Mouse (Mus musculus): Measurements from ENCODE around the gene Socs2.
A peak's percentile ranks its signal among the peaks of the same experiment; 100 is the strongest.

DNA sequence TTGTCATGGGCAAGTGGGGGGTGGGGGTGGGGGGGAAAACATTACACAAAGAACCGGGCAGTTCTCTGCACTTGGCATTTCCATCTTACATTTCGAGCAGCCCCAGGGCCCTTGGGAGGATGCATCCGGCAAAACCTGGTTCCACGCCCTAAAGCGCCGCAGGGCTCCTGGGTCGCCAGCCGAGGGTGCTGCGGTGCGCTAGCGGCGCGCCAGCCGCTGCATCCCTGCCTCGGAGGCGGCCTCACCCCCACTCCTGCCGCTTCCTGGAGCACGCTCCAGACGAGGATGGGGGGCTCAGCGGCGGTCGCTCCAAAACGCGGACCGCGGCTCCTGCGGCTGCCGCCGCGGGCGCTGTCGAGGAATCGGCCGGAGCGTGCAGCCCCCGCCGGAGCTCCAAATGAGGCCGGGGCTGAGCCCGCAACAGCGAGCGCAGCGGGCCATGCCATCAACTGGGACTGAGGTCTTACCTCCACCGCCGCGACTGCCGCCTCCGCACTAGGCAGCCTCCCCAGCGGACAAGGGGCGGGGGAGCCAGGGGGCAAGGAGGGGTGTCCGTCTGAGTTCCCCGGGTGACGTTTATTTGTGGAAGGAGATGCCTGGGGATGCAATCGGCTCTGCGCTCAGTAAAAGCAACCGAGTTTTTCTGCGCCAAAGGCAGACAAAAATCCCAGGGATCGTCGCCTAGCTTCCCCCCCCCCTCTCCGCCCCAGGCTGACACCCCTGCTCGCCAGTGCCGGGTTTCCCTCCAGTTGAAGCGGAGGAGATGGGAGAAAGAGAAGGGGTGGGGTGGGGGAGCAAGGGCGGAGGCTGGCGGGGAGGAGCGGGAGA is 1.2 kb downstream of the Socs2 start:
- no peak for TF ChIP-seq MYC (IDR thresholded peaks at IDR 0.05; ENCODE audit: low read depth, low read length)
- 0 out of 6 replicates have a peak, but pooled peaks of 1 of the 3 experiments have one; percentile 14 for TF ChIP-seq CTCF (IDR thresholded peaks at IDR 0.05 in 2 of 3, conservative IDR thresholded peaks at IDR 0.05 in 1 of 3; ENCODE audit: control insufficient read depth in 1 of 3, insufficient read depth in 1 of 3, low read depth in 2 of 3, low read length in 3 of 3, poor library complexity in 1 of 3, severe bottlenecking in 1 of 3)
- TF ChIP-seq POLR2A (IDR thresholded peaks at IDR 0.05; ENCODE audit: control insufficient read depth in 1 of 2, insufficient read depth in 1 of 2, low read depth in 1 of 2, low read length in 2 of 2, poor library complexity in 1 of 2) = no peak; a peak in 1 of 4 replicates
- no peak for TF ChIP-seq ZMIZ1 (IDR thresholded peaks at IDR 0.05; ENCODE audit: low read depth, low read length)
- TF ChIP-seq ZNF384 (IDR thresholded peaks at IDR 0.05; ENCODE audit: low read depth, low read length) = no peak
- no peak for TF ChIP-seq RAD21 (IDR thresholded peaks at IDR 0.05; ENCODE audit: low read depth, low read length)
- no peak; the same call in 1 of the 2 replicates for TF ChIP-seq NELFE (IDR thresholded peaks at IDR 0.05; ENCODE audit: low read depth, low read length)
- peak in 1 of 2 experiments; percentile 16; a peak in 1 of 4 replicates for TF ChIP-seq EP300 (IDR thresholded peaks at IDR 0.05; ENCODE audit: low read depth in 1 of 2, low read length in 2 of 2)
- no peak for TF ChIP-seq KAT2A (conservative IDR thresholded peaks at IDR 0.05; ENCODE audit: low read depth, low read length)
- TF ChIP-seq ELF1 (IDR thresholded peaks at IDR 0.05; ENCODE audit: low read depth, low read length) = no peak
- TF ChIP-seq MAX (IDR thresholded peaks at IDR 0.05; ENCODE audit: low read length) = 0 out of 2 replicates have a peak, but pooled peaks have one; percentile 24
- no peak for TF ChIP-seq MEF2A (IDR thresholded peaks at IDR 0.05; ENCODE audit: extremely low read depth, insufficient replicate concordance, low read depth, low read length, poor library complexity, severe bottlenecking)
- no peak for TF ChIP-seq JUND (IDR thresholded peaks at IDR 0.05; ENCODE audit: low read depth, low read length)

All from MEL (cell line).